Mouse (Mus musculus) CH12.LX (cell line): ENCODE data around the gene Zfp93. TPM values are rescaled to one million over a fixed set of nuclear protein-coding genes. Genes with fewer than 3 reads are reported as not detected.

Source experiments
- DNase-seq: peaks from one replicate; pipeline ENCODE4 v3.0.0-alpha.2; 2013; ENCODE audit errors: extremely low read depth
- H3K27ac ChIP-seq: 2 replicates; pipeline ENCODE4 v1.5.1; 2012; ENCODE audit warnings: low read depth, mild to moderate bottlenecking, control low read depth, moderate library complexity; ENCODE audit not compliant: insufficient read depth
- H3K27me3 ChIP-seq: replicated peaks from 2 replicates; pipeline ENCODE3; 2012; ENCODE audit warnings: inconsistent platforms
- H3K36me3 ChIP-seq, 2 experiments: replicated peaks in 1 of 2; 2 replicates each; pipeline versions ENCODE3 to v1.6.1; 2012; ENCODE audit warnings: inconsistent platforms in 1 of 2, low read length in 1 of 2, mild to moderate bottlenecking in 1 of 2, mixed read lengths in 1 of 2, moderate library complexity in 1 of 2; ENCODE audit not compliant: control insufficient read depth in 1 of 2, insufficient read depth in 1 of 2
- H3K4me1 ChIP-seq, 2 experiments: 2 replicates each; pipeline ENCODE4 v1.6.1; 2012; ENCODE audit warnings: inconsistent platforms in 1 of 2, moderate library complexity in 1 of 2; ENCODE audit not compliant: insufficient read depth in 2 of 2, control insufficient read depth in 1 of 2
- H3K4me2 ChIP-seq: 2 replicates; pipeline ENCODE4 v1.6.1; 2012; ENCODE audit warnings: low read depth, mild to moderate bottlenecking, control low read depth; ENCODE audit not compliant: poor library complexity, insufficient read depth, severe bottlenecking
- H3K4me3 ChIP-seq, 3 experiments: fragments of 150-350 bp in 1 of 3; sonication (generic) in 1 of 3; replicated peaks in 1 of 3; 2 replicates each; pipeline versions ENCODE3 to v1.5.1; 2011 to 2012; ENCODE audit warnings: low read depth in 2 of 3, low read length in 2 of 3, mild to moderate bottlenecking in 2 of 3, moderate library complexity in 2 of 3, control low read depth in 1 of 3, improper control_type of control experiment in 1 of 3, inconsistent platforms in 1 of 3, mixed read lengths in 1 of 3; ENCODE audit not compliant: poor library complexity in 1 of 3
- H3K79me2 ChIP-seq: replicated peaks from 2 replicates; pipeline ENCODE4 v1.6.1; 2012; ENCODE audit warnings: mild to moderate bottlenecking, moderate library complexity; ENCODE audit not compliant: control insufficient read depth, poor library complexity, insufficient read depth, severe bottlenecking; ENCODE audit errors: extremely low read depth
- H3K9ac ChIP-seq: 2 replicates; pipeline ENCODE4 v1.6.1; 2012; ENCODE audit warnings: low read depth, mild to moderate bottlenecking, control low read depth, moderate library complexity; ENCODE audit not compliant: insufficient read depth
- H3K9me3 ChIP-seq: replicated peaks from 2 replicates; pipeline ENCODE3; 2012; ENCODE audit warnings: low read length, inconsistent platforms, mixed read lengths
- CHD1 ChIP-seq: IDR thresholded peaks from 2 replicates; pipeline ENCODE4 v1.6.1; 2012; ENCODE audit warnings: low read depth, low read length, improper control_type of control experiment, inconsistent platforms
- CHD2 ChIP-seq: IDR thresholded peaks from 2 replicates; pipeline ENCODE4 v1.6.1; 2011; ENCODE audit warnings: low read length, improper control_type of control experiment
- GABPA ChIP-seq: IDR thresholded peaks from 2 replicates; pipeline ENCODE4 v1.6.1; 2012; ENCODE audit warnings: low read depth, low read length, improper control_type of control experiment, inconsistent platforms; ENCODE audit not compliant: insufficient replicate concordance
- HCFC1 ChIP-seq: IDR thresholded peaks from 2 replicates; pipeline ENCODE4 v1.6.1; 2012; ENCODE audit warnings: low read depth, mild to moderate bottlenecking, inconsistent platforms, low read length, improper control_type of control experiment
- IRF4 ChIP-seq: IDR thresholded peaks from 2 replicates; pipeline ENCODE4 v1.6.1; 2014; ENCODE audit warnings: low read depth, mild to moderate bottlenecking, inconsistent platforms, low read length, improper control_type of control experiment
- JUN ChIP-seq: IDR thresholded peaks from 2 replicates; pipeline ENCODE4 v1.6.1; 2011; ENCODE audit warnings: low read depth, mild to moderate bottlenecking, low read length, improper control_type of control experiment, moderate library complexity; ENCODE audit not compliant: insufficient read depth
- KAT2A ChIP-seq: IDR thresholded peaks from 2 replicates; pipeline ENCODE4 v1.6.1; 2012; ENCODE audit warnings: low read length, improper control_type of control experiment, inconsistent platforms; ENCODE audit not compliant: insufficient replicate concordance
- MAFK ChIP-seq: IDR thresholded peaks from 2 replicates; pipeline ENCODE4 v1.6.1; 2011; ENCODE audit warnings: low read length, improper control_type of control experiment; ENCODE audit not compliant: insufficient replicate concordance
- MAX ChIP-seq: IDR thresholded peaks from 2 replicates; pipeline ENCODE4 v1.6.1; 2011; ENCODE audit warnings: low read length, improper control_type of control experiment
- MAZ ChIP-seq: IDR thresholded peaks from 2 replicates; pipeline ENCODE4 v1.6.1; 2012; ENCODE audit warnings: low read depth, mild to moderate bottlenecking, inconsistent platforms, low read length, improper control_type of control experiment, moderate library complexity
- MEF2A ChIP-seq: IDR thresholded peaks from 2 replicates; pipeline ENCODE4 v1.6.1; 2014; ENCODE audit warnings: low read depth, mild to moderate bottlenecking, inconsistent platforms, low read length, improper control_type of control experiment, borderline replicate concordance
- MXI1 ChIP-seq: IDR thresholded peaks from 2 replicates; pipeline ENCODE4 v1.6.1; 2011; ENCODE audit warnings: mild to moderate bottlenecking, low read depth, low read length, improper control_type of control experiment
- MYC ChIP-seq: IDR thresholded peaks from 2 replicates; pipeline ENCODE4 v1.6.1; 2011; ENCODE audit warnings: low read depth, mild to moderate bottlenecking, improper control_type of control experiment, low read length
- POLR2A ChIP-seq: IDR thresholded peaks from 2 replicates; pipeline ENCODE4 v1.6.1; 2011; ENCODE audit warnings: low read depth, mild to moderate bottlenecking, improper control_type of control experiment, low read length
- TCF12 ChIP-seq: IDR thresholded peaks from 2 replicates; pipeline ENCODE4 v1.6.1; 2014; ENCODE audit warnings: low read depth, mild to moderate bottlenecking, inconsistent platforms, low read length, improper control_type of control experiment
- USF1 ChIP-seq: IDR thresholded peaks from 2 replicates; pipeline ENCODE4 v1.6.1; 2014; ENCODE audit warnings: low read depth, mild to moderate bottlenecking, inconsistent platforms, low read length, improper control_type of control experiment
- USF2 ChIP-seq: conservative IDR thresholded peaks from 2 replicates; pipeline ENCODE4 v1.6.1; 2011; ENCODE audit warnings: low read depth, low read length, improper control_type of control experiment
- ZC3H11A ChIP-seq: IDR thresholded peaks from 2 replicates; pipeline ENCODE4 v1.6.1; 2012; ENCODE audit warnings: low read depth, mild to moderate bottlenecking, inconsistent platforms, low read length, improper control_type of control experiment
- ZMIZ1 ChIP-seq: IDR thresholded peaks from 2 replicates; pipeline ENCODE4 v1.6.1; 2012; ENCODE audit warnings: low read depth, mild to moderate bottlenecking, inconsistent platforms, low read length, improper control_type of control experiment
- ZNF384 ChIP-seq: IDR thresholded peaks from 2 replicates; pipeline ENCODE4 v1.6.1; 2012; ENCODE audit warnings: low read depth, low read length, improper control_type of control experiment, inconsistent platforms
- dilution Hi-C: fragments of 300-500 bp; cut with MboI; formaldehyde crosslinking; loops from 2 replicates; pipeline ENCODE4 v1.14.3; 2020; ENCODE audit warnings: low sequenced_read_pairs; ENCODE audit not compliant: extremely low pct_unique_long_range_greater_than_20kb, extremely low pct_ligation_motif_present
- in situ Hi-C: fragments of 300-500 bp; cut with MboI; formaldehyde crosslinking; loops from 3 replicates; pipeline ENCODE4 v1.14.3; 2019; ENCODE audit warnings: low sequenced_read_pairs, low pct_ligation_motif_present, low pct_unique_long_range_greater_than_20kb, mixed read lengths
- polyA plus RNA-seq: library from polyadenylated mRNA; unstranded; fragments of >175 nt; gene quantifications from 2 replicates; pipeline ENCODE4 v1.2.1, GENCODE M21; 2012; ENCODE audit warnings: low read depth; ENCODE audit not compliant: insufficient read length
- total RNA-seq, 2 experiments: library from RNA; depleted of rRNA; stranded (reverse); fragments of 300-350 nt in 1 of 2; fragments of >200 nt in 1 of 2; gene quantifications; 2 replicates each; pipeline ENCODE4 v1.2.3; 2012 to 2014

Zfp93 gene
- total and polyA plus RNA-seq, 3 experiments, result 0.11 to 0.30 (median 0.21) TPM

DNA sequence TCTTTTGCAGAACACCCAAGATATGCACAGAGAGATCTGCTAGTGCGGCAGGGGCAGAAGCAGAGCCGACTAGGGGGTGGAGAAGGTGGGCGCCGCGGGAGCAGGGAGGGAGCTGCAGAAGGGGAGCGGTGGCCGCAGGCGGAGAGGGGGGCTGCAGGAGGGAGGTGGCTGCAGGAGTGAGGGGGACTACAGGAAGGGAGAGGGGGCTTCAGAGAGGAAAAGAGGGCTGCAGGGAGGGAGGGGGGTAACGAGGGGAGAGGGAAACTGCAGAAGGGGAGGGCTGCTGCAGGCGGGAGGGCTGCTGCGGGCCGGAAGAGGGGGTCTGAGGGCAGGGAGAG lies 28.4 kb downstream of the Zfp93 start:
- peaks cover 9% of the 10 kb centered on the region for H3K9me3 ChIP-seq
- no peak overlapping the region for H3K4me3 ChIP-seq
- H3K4me2 ChIP-seq, result no peak overlapping the region
- in situ Hi-C loops, result loop anchor here (10.0 kb wide), 1 partner anchor 144 kb away; no protein-coding TSS in a partner anchor
- DNase-seq, result no peak
- TF ChIP-seq POLR2A (no peak), CHD1 (no peak), IRF4 (no peak), USF2 (no peak), CHD2 (no peak), MXI1 (no peak), KAT2A (no peak), TCF12 (no peak), GABPA (no peak), MYC (no peak), ZNF384 (no peak), USF1 (no peak), MAX (no peak), MAZ (no peak), MEF2A (no peak)
- no peak overlapping the region for H3K9ac ChIP-seq
- H3K36me3 ChIP-seq, result peaks cover 19 to 60% of the 10 kb centered on the region in 2 experiments
- H3K27me3 ChIP-seq, result no peaks in the 10 kb centered on the region
- H3K27ac ChIP-seq, result no peak overlapping the region
- no peaks in the 10 kb centered on the region for H3K79me2 ChIP-seq
- H3K4me1 ChIP-seq, result no peaks in the 10 kb centered on the region
- dilution Hi-C loops, result no loop called here

- TF ChIP-seq ZC3H11A, result no peak
- no peak for TF ChIP-seq MAFK
- no peak for TF ChIP-seq MYC
- no peak for TF ChIP-seq ZMIZ1
- TF ChIP-seq HCFC1, result no peak
- no peak for TF ChIP-seq JUN
- TF ChIP-seq TCF12, result no peak
- no peaks in the 10 kb centered on the region for H3K79me2 ChIP-seq
- dilution Hi-C loops (no loop called here), in situ Hi-C loops (loop anchor here (10.0 kb wide), 1 partner anchor 144 kb away; no protein-coding TSS in a partner anchor)
- H3K4me1 ChIP-seq, result no peaks in the 10 kb centered on the region
- H3K4me3 ChIP-seq, result no peak overlapping the region
- no peak overlapping the region for H3K9ac ChIP-seq
- H3K9me3 ChIP-seq, result peaks cover 9% of the 10 kb centered on the region
- no peaks in the 10 kb centered on the region for H3K27me3 ChIP-seq
- peaks cover 24 to 61% of the 10 kb centered on the region in 2 experiments for H3K36me3 ChIP-seq
- no peak for DNase-seq
- no peak overlapping the region for H3K27ac ChIP-seq
- H3K4me2 ChIP-seq, result no peak overlapping the region
Measured at GRCm38 (mm10) chr7:24298973-24299708, 28.9 kb downstream of the Zfp93 start.
